Mouse (Mus musculus): ENCODE results near the gene Orc5.

Gene Orc5

GRCm38 (mm10) chr5:22550033-22550551 lies at the start of gene Orc5:
TSS of gene Orc5 (minus strand) at chr5:22550429.
- peak; percentile 85 to 93 for DNase-seq

GRCm38 (mm10) chr5:22596981-22597380 lies 46.8 kb upstream of the Orc5 start:
- no peak for DNase-seq

GRCm38 (mm10) chr5:22589370-22589966 lies 39.2 kb upstream of the Orc5 start:
- DNase-seq, result no peak

GRCm38 (mm10) chr5:22587492-22587891 lies 37.3 kb upstream of the Orc5 start:
- DNase-seq, result no peak

- DNase-seq, result no peak
Observed at GRCm38 (mm10) chr5:22584556-22584955, 34.3 kb upstream of the Orc5 start.

GRCm38 (mm10) chr5:22578011-22578410 lies 27.8 kb upstream of the Orc5 start:
- DNase-seq, result no peak

GRCm38 (mm10) chr5:22574751-22575150 lies 24.5 kb upstream of the Orc5 start:
- no peak for DNase-seq

- no peak for DNase-seq
Observed at GRCm38 (mm10) chr5:22574161-22574560, 23.9 kb upstream of the Orc5 start.

GRCm38 (mm10) chr5:22573696-22574095 lies 23.5 kb upstream of the Orc5 start:
- DNase-seq, result no peak

GRCm38 (mm10) chr5:22572881-22573280 lies 22.7 kb upstream of the Orc5 start:
- DNase-seq, result no peak

- no peak for DNase-seq
Observed at GRCm38 (mm10) chr5:22572456-22572855, 22.2 kb upstream of the Orc5 start.

- no peak for DNase-seq
Observed at GRCm38 (mm10) chr5:22565708-22566107, 15.5 kb upstream of the Orc5 start.

GRCm38 (mm10) chr5:22559801-22560200 lies 9.6 kb upstream of the Orc5 start:
- DNase-seq, result no peak

- no peak for DNase-seq
Observed at GRCm38 (mm10) chr5:22557491-22558113, 7.4 kb upstream of the Orc5 start.

GRCm38 (mm10) chr5:22556713-22557112 lies 6.5 kb upstream of the Orc5 start:
- DNase-seq, result no peak

GRCm38 (mm10) chr5:22552233-22552765 lies 2.1 kb upstream of the Orc5 start:
- DNase-seq, result no peak

GRCm38 (mm10) chr5:22549366-22550032 lies 730 bp downstream of the Orc5 start:
- no peak for DNase-seq

GRCm38 (mm10) chr5:22548556-22549161 lies 1.6 kb downstream of the Orc5 start:
- DNase-seq, result no peak

- DNase-seq, result no peak
Observed at GRCm38 (mm10) chr5:22546536-22546935, 3.7 kb downstream of the Orc5 start.

GRCm38 (mm10) chr5:22545305-22545704 lies 4.9 kb downstream of the Orc5 start:
- DNase-seq, result no peak

- DNase-seq, result no peak
Observed at GRCm38 (mm10) chr5:22542676-22543075, 7.6 kb downstream of the Orc5 start.

GRCm38 (mm10) chr5:22538996-22539600 lies 11.1 kb downstream of the Orc5 start:
- no peak for DNase-seq

GRCm38 (mm10) chr5:22536695-22537094 lies 13.5 kb downstream of the Orc5 start:
- DNase-seq, result no peak

All from spleen, adult 18-20 months (tissue).